Mouse (Mus musculus): ENCODE results near the gene Ctu1. TPM values are rescaled to one million over a fixed set of nuclear protein-coding genes. Genes with fewer than 3 reads are reported as not detected.

Ctu1 gene
- 10 to 100 TPM in 1 of 2 experiments, 1 to 10 TPM in 1; 8.3 to 10.0 TPM for polyA plus RNA-seq (2017; shearing (Covaris generic))

DNA sequence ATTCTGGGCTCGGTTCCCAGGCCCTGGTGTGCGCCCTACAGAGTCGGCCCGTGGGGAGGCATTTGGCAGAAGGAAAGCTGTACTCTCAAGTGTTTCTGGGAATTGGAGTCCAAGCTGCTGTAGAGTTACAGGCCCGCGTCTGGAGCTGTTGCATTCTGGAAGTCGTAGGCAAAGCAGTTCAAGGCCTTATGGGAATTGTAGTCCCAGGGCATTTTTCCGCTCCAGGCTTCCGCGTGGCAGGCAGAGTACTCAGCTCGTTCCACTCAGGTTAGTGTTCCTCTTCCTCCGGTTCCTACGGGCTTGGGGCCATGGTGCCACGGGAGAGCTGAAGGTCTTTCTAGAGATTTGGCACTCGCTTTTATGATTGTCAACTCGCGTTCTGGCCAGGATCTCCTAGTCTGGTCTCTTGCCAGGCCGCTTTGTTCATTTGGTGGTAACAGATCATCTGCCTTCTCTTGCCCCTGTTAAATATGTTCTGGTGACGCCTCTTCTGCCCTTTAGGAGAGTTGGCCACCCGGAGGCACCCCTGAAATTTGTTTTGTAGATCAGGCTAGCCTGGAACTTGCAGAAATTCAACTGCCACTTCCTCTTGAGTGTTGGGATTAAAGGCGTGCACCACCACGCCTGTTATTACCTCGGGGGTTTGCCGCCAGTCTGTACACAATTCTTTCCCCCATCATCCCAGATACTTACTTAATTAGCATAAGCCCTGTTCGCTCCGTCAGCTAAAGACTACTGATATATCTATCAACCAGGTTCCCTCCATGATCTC lies at the start of gene Ctu1:
Gene Ctu1 (plus strand): TSS at position 208 of the 772 bp plus-strand sequence.

DNA sequence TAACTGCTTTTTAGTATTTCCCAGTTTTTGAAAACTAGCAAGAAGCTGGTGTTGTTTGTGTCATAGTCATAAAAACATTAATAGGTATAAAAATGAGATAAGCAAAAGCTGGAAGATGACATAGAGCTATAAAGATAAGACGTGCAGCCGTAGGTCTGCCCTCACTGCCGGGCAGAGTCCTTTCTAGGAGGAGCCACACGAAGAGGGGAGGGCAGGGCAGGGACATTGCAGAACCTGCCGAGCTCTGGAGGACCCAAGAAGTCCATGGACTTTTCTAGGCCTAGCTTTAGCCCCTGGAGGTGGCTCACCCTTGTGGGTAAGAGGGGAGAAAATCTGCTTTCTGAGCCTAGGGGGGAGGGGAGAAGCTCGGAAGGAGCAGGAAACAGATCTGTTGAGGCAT lies 37.3 kb upstream of the Ctu1 start, which contains the start of gene Ceacam18:
Gene Ceacam18 (plus strand): TSS at position 208 of the 400 bp plus-strand sequence.

DNA sequence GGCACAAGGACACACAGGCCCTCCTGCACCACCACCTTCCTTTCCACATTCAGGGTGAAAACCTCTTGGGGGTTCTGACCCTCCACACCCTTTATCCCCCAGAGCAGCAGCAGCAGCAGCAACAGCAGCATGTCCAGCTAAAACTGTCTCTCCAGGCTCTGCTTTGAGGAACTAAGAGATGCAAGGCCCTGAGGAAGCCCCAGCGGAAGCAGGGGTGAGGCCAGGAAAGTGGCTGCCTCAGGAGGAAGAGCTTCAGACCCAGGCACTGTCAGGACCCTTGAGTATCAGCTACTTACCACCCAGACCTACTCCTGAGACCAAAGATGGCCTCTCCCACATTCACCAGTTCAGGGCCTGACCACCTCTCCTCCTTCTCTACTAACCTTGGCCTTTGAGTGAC lies 11.8 kb upstream of the Ctu1 start, which contains the start of gene Siglece:
Gene Siglece (minus strand): TSS at position 160 of the 400 bp plus-strand sequence.

DNA sequence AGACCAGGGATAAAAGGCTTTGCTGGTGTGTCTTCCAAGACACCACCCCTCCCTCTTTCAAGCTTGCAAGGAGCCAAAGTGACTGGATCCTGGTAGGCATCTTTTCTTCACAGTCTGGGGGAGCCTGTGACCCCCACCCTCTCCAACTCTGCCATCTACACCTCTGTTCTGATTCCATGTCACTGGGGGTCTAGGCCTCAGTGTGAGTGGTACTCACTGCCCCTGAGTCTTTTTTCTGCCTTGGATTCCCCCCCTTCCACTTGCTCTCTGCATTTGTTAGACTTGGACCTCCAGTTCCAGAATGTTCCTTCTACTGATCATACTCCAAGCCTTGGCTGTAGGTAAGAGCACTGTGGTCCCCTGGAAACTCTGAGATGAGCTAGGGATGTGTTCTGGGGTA lies 18.3 kb downstream of the Ctu1 start, which contains the start of gene Klk14:
Gene Klk14 (plus strand): TSS at position 301 of the 400 bp plus-strand sequence.

DNA sequence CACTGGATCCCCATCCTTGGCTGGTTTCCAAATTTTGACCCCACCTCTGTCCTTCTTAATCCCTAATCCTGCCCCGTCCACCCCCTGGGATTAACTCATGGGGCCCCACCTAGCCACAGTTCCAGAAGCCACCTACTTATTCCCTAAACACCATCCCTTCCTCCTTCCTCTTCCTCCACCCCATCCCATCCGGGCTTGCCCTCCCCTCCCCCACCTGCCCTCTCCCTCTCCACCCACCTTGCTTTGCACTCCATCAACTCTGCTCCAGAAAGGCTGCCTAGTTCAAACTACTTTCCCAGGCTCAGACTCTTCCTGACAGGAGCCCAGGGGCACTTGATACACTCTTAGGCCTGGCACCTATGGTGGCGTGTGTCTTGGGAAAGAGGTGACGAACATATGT lies 40.5 kb downstream of the Ctu1 start, which contains the start of gene Klk13:
Gene Klk13 (plus strand): TSS at position 301 of the 400 bp plus-strand sequence.

Other genes with a start within 250 kb of the Ctu1 start
- gene Lim2, start 244.3 kb upstream of the Ctu1 start, polyA plus RNA-seq (2017; shearing (Covaris generic)), result not detected
- 100 to 1,000 TPM; 182 to 285 TPM for gene Nkg7, start 234.9 kb upstream of the Ctu1 start, polyA plus RNA-seq (2017; shearing (Covaris generic))
- gene Cldnd2, start 231.2 kb upstream of the Ctu1 start, polyA plus RNA-seq (2017; shearing (Covaris generic)), result under 1 TPM in 1 of 2 experiments, not detected in 1; 0.50 TPM
- gene Etfb, start 227.9 kb upstream of the Ctu1 start, polyA plus RNA-seq (2017; shearing (Covaris generic)), result 100 to 1,000 TPM; 109 to 133 TPM
- gene Gm45233, start 227.9 kb upstream of the Ctu1 start, polyA plus RNA-seq (2017; shearing (Covaris generic)), result not detected
- gene Vsig10l, start 208.9 kb upstream of the Ctu1 start, polyA plus RNA-seq (2017; shearing (Covaris generic)), result 1 to 10 TPM; 5.6 to 8.2 TPM
- under 1 TPM in 1 of 2 experiments, not detected in 1; 0.25 TPM for gene Iglon5, start 181.9 kb upstream of the Ctu1 start, polyA plus RNA-seq (2017; shearing (Covaris generic))
- under 1 TPM; 0.08 to 0.45 TPM for gene 4931406B18Rik, start 166.1 kb upstream of the Ctu1 start, polyA plus RNA-seq (2017; shearing (Covaris generic))
- gene Cd33, start 127.6 kb upstream of the Ctu1 start, polyA plus RNA-seq (2017; shearing (Covaris generic)), result under 1 TPM in 1 of 2 experiments, not detected in 1; 0.10 TPM
- 1 to 10 TPM; 4.8 to 7.8 TPM for gene Zfp658, start 109.8 kb upstream of the Ctu1 start, polyA plus RNA-seq (2017; shearing (Covaris generic))
- gene Zfp719, start 92.4 kb upstream of the Ctu1 start, polyA plus RNA-seq (2017; shearing (Covaris generic)), result 10 to 100 TPM in 1 of 2 experiments, 1 to 10 TPM in 1; 7.4 to 11.1 TPM
- gene Zfp819, start 64.8 kb upstream of the Ctu1 start, polyA plus RNA-seq (2017; shearing (Covaris generic)), result not detected
- under 1 TPM in 1 of 2 experiments, not detected in 1; 0.18 TPM for gene Ceacam18, start 37.3 kb upstream of the Ctu1 start, polyA plus RNA-seq (2017; shearing (Covaris generic))
- under 1 TPM in 1 of 2 experiments, not detected in 1; 0.20 TPM for gene Siglece, start 11.9 kb upstream of the Ctu1 start, polyA plus RNA-seq (2017; shearing (Covaris generic))
- gene Klk14, start 18.4 kb downstream of the Ctu1 start, polyA plus RNA-seq (2017; shearing (Covaris generic)), result under 1 TPM in 1 of 2 experiments, not detected in 1; 0.22 TPM
- gene Klk13, start 40.6 kb downstream of the Ctu1 start, polyA plus RNA-seq (2017; shearing (Covaris generic)), result under 1 TPM in 1 of 2 experiments, not detected in 1; 0.26 TPM
- gene Klk12, start 96.9 kb downstream of the Ctu1 start, polyA plus RNA-seq (2017; shearing (Covaris generic)), result under 1 TPM in 1 of 2 experiments, not detected in 1; 0.19 TPM
- under 1 TPM; 0.28 to 0.97 TPM for gene Klk11, start 102.6 kb downstream of the Ctu1 start, polyA plus RNA-seq (2017; shearing (Covaris generic))
- gene Klk10, start 109.0 kb downstream of the Ctu1 start, polyA plus RNA-seq (2017; shearing (Covaris generic)), result under 1 TPM; 0.11 to 0.21 TPM
- gene Klk9, start 119.9 kb downstream of the Ctu1 start, polyA plus RNA-seq (2017; shearing (Covaris generic)), result 1 to 10 TPM in 1 of 2 experiments, under 1 TPM in 1; 0.92 to 1.5 TPM
- gene Klk8, start 125.6 kb downstream of the Ctu1 start, polyA plus RNA-seq (2017; shearing (Covaris generic)), result 100 to 1,000 TPM; 112 to 189 TPM
- under 1 TPM; 0.11 to 0.64 TPM for gene Klk7, start 139.3 kb downstream of the Ctu1 start, polyA plus RNA-seq (2017; shearing (Covaris generic))
- under 1 TPM; 0.18 to 0.43 TPM for gene Klk6, start 152.5 kb downstream of the Ctu1 start, polyA plus RNA-seq (2017; shearing (Covaris generic))
- under 1 TPM in 1 of 2 experiments, not detected in 1; 0.31 TPM for gene Klk5, start 170.0 kb downstream of the Ctu1 start, polyA plus RNA-seq (2017; shearing (Covaris generic))
- not detected for gene Klk4, start 209.1 kb downstream of the Ctu1 start, polyA plus RNA-seq (2017; shearing (Covaris generic))

All from inflammation-experienced regulatory T-cells (primary cell).